Mouse (Mus musculus) hindbrain, postnatal 0 days (tissue): ENCODE measurements around the gene Nhsl2. TPM values are rescaled to one million over a fixed set of nuclear protein-coding genes. Genes with fewer than 3 reads are reported as not detected.

ENCODE experiments used
- ATAC-seq: fragments of 200-750 bp; cut with Nextera tagmentation; 2 replicates; pipeline ENCODE4 v1.8.0; 2017; ENCODE audit warnings: mild to moderate bottlenecking, moderate TSS enrichment, moderate library complexity
- DNase-seq: peaks from one replicate; pipeline ENCODE4 v3.0.0-alpha.2; 2015; ENCODE audit warnings: low spot score
- H3K27ac ChIP-seq: fragments of 300-500 bp; sonication (generic); 2 replicates; pipeline ENCODE4 v1.5.1; 2014; ENCODE audit warnings: mild to moderate bottlenecking
- H3K27me3 ChIP-seq: fragments of 300-500 bp; sonication (generic); 2 replicates; pipeline ENCODE4 v1.6.1; 2014; ENCODE audit warnings: low read length, mixed read lengths; ENCODE audit not compliant: insufficient read depth
- H3K36me3 ChIP-seq: fragments of 300-500 bp; sonication (generic); 2 replicates; pipeline ENCODE4 v1.6.1; 2014; ENCODE audit warnings: low read length, mixed read lengths; ENCODE audit not compliant: insufficient read depth
- H3K4me1 ChIP-seq: fragments of 300-500 bp; sonication (generic); 2 replicates; pipeline ENCODE4 v1.6.1; 2014; ENCODE audit warnings: antibody characterized with exemption, low read length, mixed read lengths; ENCODE audit not compliant: insufficient read depth
- H3K4me2 ChIP-seq: fragments of 300-500 bp; sonication (generic); 2 replicates; pipeline ENCODE4 v1.6.1; 2014; ENCODE audit warnings: low read depth, mild to moderate bottlenecking, low read length, moderate library complexity, mixed read lengths
- H3K4me3 ChIP-seq: fragments of 300-500 bp; sonication (generic); 2 replicates; pipeline ENCODE4 v1.5.1; 2014; ENCODE audit warnings: low read length
- H3K9ac ChIP-seq: fragments of 300-500 bp; sonication (generic); replicated peaks from 2 replicates; pipeline ENCODE4 v1.6.1; 2014; ENCODE audit warnings: mild to moderate bottlenecking, low read length, moderate library complexity, mixed read lengths
- H3K9me3 ChIP-seq: fragments of 300-500 bp; sonication (generic); 2 replicates; pipeline ENCODE4 v1.6.1; 2016; ENCODE audit warnings: low read length, mixed read lengths
- CTCF ChIP-seq: IDR thresholded peaks from 2 replicates; pipeline ENCODE4 v1.5.1; 2016; ENCODE audit warnings: antibody characterized with exemption, control low read depth, low read depth
- WGBS: fragments of 180-500 bp; shearing (Covaris S2); extraction: QIAGEN DNeasy Blood & Tissue Kit; methylation state at CpG from one replicate; pipeline ENCODE4 v1.1.7; 2014; 5-methylcytosine and 5-hydroxymethylcytosine counted together
- polyA plus RNA-seq: library from polyadenylated mRNA; unstranded; fragments of >200 nt; fragmentation: Nextera tagmentation; extraction: Ambion mirVana; gene quantifications from 2 replicates; pipeline ENCODE4 v1.2.1, GENCODE M21; 2015
- total RNA-seq: library from RNA; depleted of rRNA; stranded (reverse); fragments of >200 nt; gene quantifications from 2 replicates; pipeline ENCODE4 v1.2.3, GENCODE M21; 2014

Nhsl2 gene
- total and polyA plus RNA-seq, 2 experiments from 2014 or later = 5.8 to 32.5 TPM

GRCm38 (mm10) chrX:101902597-101902996, 53.4 kb downstream of the Nhsl2 start:
- no peak for TF ChIP-seq CTCF
- Histone ChIP-seq H3K4me1 (no peaks in the 10 kb centered on the region), H3K36me3 (no peaks in the 10 kb centered on the region), H3K4me3 (no peak overlapping the region), H3K9ac (no peak overlapping the region), H3K9me3 (no peaks in the 10 kb centered on the region), H3K27me3 (no peaks in the 10 kb centered on the region), H3K27ac (no peak overlapping the region), H3K4me2 (no peak overlapping the region)
- no peak for ATAC-seq
- WGBS = 87% methylated on average over 4 of the region's 4 CpGs
- no peak for DNase-seq

DNA sequence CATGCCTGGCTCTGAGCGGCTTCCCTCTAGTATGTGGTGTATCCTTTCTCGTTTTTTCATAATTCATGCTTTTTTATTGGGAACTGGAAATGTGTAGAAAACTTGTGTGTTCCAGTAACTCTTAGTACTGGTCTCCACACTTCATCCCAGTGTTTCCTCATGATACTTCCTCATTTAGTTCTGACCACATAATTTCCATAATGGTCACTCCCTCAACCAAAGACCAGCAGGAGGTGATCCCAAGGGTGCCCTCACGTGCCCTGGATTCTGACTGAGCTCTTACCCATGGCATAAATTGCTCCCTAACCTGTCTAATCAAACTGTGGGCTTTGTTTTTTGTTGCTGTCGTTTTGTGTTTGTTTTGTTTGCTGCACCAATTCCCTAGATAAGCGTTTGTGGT, 58.1 kb downstream of the Nhsl2 start:
- no peaks in the 10 kb centered on the region for H3K4me1 ChIP-seq
- H3K9me3 ChIP-seq = no peaks in the 10 kb centered on the region; the same call in 1 of the 2 replicates
- no peak for ATAC-seq
- H3K27ac ChIP-seq = no peak overlapping the region
- DNase-seq = no peak
- 66% methylated on average over 5 of the region's 5 CpGs for WGBS
- H3K27me3 ChIP-seq = no peaks in the 10 kb centered on the region
- no peak overlapping the region for H3K9ac ChIP-seq
- H3K4me2 ChIP-seq = no peak overlapping the region
- no peak for TF ChIP-seq CTCF
- no peak overlapping the region for H3K4me3 ChIP-seq
- no peaks in the 10 kb centered on the region for H3K36me3 ChIP-seq

DNA sequence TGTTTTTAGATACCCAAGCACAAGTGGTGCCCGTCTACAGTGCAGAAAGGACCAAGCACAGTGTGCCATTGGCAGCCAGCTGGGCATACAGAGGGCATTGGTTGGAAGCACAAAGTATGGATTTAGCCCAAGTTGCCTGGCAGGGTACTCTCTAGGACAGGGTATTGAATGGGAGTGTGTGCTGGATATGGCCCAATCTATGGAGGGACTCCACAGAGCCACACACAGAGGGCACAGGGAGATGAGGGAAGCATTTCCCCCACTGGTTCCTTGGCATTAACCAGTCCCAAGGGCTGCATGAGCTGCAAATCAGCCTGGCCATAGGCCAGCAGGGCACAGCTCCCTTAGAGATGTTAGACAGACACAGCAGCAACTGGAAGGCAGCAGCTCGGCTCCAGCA, 79.9 kb downstream of the Nhsl2 start:
- ATAC-seq = peak; percentile 90
- Histone ChIP-seq H3K27ac (no peak overlapping the region), H3K4me3 (no peak overlapping the region), H3K4me2 (no peak overlapping the region), H3K27me3 (no peaks in the 10 kb centered on the region; the same call in 1 of the 2 replicates), H3K9ac (no peak overlapping the region), H3K36me3 (no peaks in the 10 kb centered on the region), H3K4me1 (no peaks in the 10 kb centered on the region), H3K9me3 (no peaks in the 10 kb centered on the region)
- TF ChIP-seq CTCF = no peak
- 64% methylated on average over 2 of the region's 2 CpGs for WGBS
- peak; percentile 70 for DNase-seq

- Histone ChIP-seq H3K4me2 (no peak overlapping the region), H3K36me3 (no peaks in the 10 kb centered on the region), H3K9me3 (no peaks in the 10 kb centered on the region), H3K27ac (no peak overlapping the region), H3K9ac (no peak overlapping the region), H3K27me3 (no peaks in the 10 kb centered on the region; the same call in 1 of the 2 replicates), H3K4me3 (no peak overlapping the region), H3K4me1 (no peaks in the 10 kb centered on the region)
- WGBS = 84% methylated on average over 6 of the region's 6 CpGs
- no peak for TF ChIP-seq CTCF
- no peak for DNase-seq
- ATAC-seq = no peak
These were observed 81.1 kb downstream of the Nhsl2 start for GRCm38 (mm10) chrX:101930301-101930700.

- Histone ChIP-seq H3K36me3 (no peaks in the 10 kb centered on the region), H3K9me3 (no peaks in the 10 kb centered on the region), H3K27ac (no peak overlapping the region), H3K27me3 (no peaks in the 10 kb centered on the region; the same call in 1 of the 2 replicates), H3K4me3 (no peak overlapping the region), H3K4me1 (no peaks in the 10 kb centered on the region), H3K9ac (no peak overlapping the region), H3K4me2 (no peak overlapping the region)
- TF ChIP-seq CTCF = no peak
- WGBS = 82% methylated on average over 5 of the region's 5 CpGs
- ATAC-seq = no peak
- no peak for DNase-seq
These were observed 81.8 kb downstream of the Nhsl2 start for GRCm38 (mm10) chrX:101931016-101931415.

- DNase-seq (peak; percentile 3), ATAC-seq (no peak)
- WGBS = 78% methylated on average over 7 of the region's 7 CpGs
- Histone ChIP-seq H3K9me3 (no peaks in the 10 kb centered on the region), H3K4me3 (no peak overlapping the region), H3K27ac (no peak overlapping the region), H3K4me2 (no peak overlapping the region), H3K27me3 (no peaks in the 10 kb centered on the region; the same call in 1 of the 2 replicates), H3K36me3 (no peaks in the 10 kb centered on the region), H3K9ac (no peak overlapping the region), H3K4me1 (no peaks in the 10 kb centered on the region)
- no peak for TF ChIP-seq CTCF
These were observed 83.1 kb downstream of the Nhsl2 start for GRCm38 (mm10) chrX:101932244-101932643.

DNA sequence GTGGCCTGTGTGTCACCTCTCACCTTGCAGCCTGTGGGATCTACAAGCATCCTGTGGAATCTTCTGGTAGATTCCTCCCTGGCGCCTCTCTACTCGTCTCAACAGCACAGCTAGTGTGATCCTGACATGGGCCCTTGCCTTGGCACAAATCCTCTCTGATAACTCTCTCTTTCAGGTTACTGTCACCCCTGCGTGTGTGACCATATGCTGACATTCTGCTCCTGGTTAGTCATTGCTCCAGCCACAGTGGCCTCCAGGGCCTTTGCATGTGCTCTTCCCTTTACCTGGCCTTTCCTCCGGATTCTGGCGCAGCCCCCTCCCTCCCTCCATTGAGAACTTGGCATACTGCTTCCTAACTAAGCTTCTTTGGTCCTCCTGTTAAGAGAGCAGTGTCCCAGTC, 84.2 kb downstream of the Nhsl2 start:
- H3K4me2 ChIP-seq = no peak overlapping the region
- no peaks in the 10 kb centered on the region for H3K4me1 ChIP-seq
- ATAC-seq (no peak), DNase-seq (no peak)
- no peak overlapping the region for H3K4me3 ChIP-seq
- no peaks in the 10 kb centered on the region; the same call in 1 of the 2 replicates for H3K27me3 ChIP-seq
- H3K27ac ChIP-seq = no peak overlapping the region
- no peaks in the 10 kb centered on the region for H3K36me3 ChIP-seq
- no peaks in the 10 kb centered on the region for H3K9me3 ChIP-seq
- WGBS = 85% methylated on average over 5 of the region's 5 CpGs
- H3K9ac ChIP-seq = no peak overlapping the region
- TF ChIP-seq CTCF = no peak
